Mouse (Mus musculus): ENCODE measurements around the gene Map2k3.
A peak's percentile ranks its signal among the peaks of the same experiment; 100 is the strongest.

Map2k3 gene

DNA sequence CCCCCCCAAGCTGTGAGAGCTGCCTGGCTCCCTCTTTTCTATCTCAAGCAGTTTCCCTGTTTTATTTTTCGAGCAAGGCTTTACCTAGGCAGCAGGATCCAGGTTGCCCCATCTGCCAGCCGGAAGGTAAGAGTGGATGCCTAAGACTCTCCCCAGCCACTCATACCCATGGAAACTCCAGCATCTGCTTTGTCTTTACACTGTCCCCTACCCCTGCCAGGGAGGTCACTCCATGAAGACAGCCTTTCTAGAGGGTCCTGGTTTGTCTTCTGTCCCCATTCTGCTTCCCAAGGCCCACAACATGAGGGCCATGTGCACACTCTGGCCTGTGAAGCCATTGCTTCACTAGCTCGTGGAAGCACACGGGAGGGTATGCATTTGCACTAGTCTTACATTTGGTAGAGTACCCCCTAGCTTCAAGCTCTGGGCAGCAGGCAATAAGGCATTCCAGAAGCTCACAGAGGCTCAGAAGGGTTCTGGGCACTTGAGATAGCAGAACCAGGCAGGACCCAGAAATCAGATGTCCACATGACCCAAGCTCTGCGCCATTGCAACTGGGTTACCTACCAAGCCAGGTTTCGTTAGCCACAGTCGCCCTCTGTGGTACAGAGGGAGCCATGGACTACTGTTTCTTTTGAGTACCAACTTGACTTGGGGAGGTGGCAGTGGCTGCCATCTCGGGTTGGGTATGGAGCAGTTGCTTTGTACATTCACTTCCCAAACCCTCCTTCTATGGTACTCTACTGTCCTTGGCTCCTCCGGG, 24.0 kb downstream of the Map2k3 start:
- DNase-seq (ENCODE audit: inconsistent ontology term): no peak

DNA sequence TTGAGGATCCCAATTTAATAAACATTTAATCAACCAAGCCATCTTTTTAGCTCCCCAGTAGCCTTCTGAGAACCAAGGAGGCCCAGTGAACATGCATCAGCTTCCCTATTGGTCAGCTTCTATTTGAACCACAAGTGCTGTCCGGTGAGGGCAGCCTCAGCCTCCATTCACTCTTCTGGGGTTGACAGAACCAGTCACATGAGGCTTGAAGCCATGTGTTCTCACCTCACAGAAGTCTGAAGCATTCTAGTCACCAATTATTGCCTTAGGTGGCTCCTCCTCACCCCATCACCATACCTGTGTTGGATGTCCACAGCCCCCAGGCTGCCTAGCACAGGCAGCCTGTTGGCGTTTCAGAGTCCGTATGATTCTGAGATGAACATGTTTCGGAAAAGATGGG, 27.1 kb downstream of the Map2k3 start:
- no peak for DNase-seq (ENCODE audit: inconsistent ontology term)

DNA sequence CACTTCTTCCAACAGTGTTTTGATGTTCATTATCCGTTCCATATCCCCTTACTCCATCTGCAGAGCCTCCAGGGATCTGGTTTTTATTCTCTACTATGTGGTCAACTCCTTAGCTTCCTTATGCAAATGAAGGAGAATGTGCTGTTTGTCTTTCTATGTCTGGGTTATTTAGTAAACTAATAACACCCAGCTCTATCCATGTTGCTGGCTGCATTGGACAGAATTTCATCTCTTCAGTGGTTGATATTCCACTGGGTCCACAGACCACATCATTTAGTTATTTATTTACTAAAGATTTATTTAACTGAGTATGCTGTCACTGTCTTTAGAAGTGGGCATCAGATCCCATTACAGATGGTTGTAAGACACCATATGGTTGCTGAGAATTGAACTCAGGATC, 29.3 kb downstream of the Map2k3 start:
- no peak for DNase-seq (ENCODE audit: inconsistent ontology term)

DNA sequence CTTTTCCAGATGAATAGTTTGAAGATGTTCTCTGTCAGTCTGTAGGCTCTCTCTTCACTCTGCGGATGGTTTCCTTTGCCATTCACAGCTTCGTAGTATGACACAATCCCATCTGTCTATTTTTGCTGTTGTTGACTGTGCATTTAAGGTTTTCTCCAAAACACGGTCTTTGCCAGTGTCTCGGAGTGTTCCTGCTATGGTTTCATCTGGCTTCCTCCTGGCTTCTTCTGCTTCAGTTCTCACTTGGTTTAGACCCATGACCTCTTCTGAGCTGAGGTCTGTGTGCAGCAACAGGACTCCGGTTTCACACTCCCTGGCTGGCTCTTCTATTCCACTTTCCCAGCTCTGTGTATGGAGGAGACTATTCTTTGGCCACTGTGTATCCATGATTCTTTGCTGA, 30.9 kb downstream of the Map2k3 start:
- no peak for DNase-seq (ENCODE audit: inconsistent ontology term)

DNA sequence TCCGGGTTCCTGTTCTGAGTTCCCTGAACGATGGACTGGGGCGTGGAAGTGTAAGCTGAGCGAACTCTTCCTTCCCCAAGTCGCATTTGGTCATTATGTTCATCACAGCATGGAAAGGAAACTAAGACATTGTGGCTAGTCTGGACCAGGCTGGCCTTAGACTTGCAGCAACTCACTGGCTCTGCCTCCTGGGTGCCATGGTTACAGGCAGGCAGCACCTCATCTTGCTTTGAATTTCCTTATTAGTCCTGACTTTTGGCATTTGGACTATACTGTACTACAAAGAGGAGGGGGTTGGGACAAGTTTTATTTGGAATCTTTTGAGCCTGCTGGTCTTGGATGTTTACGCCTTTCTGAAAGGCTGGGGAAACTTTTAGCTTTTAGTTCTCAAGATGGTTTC, 35.1 kb downstream of the Map2k3 start:
- peak; percentile 37 for DNase-seq (ENCODE audit: inconsistent ontology term)

DNA sequence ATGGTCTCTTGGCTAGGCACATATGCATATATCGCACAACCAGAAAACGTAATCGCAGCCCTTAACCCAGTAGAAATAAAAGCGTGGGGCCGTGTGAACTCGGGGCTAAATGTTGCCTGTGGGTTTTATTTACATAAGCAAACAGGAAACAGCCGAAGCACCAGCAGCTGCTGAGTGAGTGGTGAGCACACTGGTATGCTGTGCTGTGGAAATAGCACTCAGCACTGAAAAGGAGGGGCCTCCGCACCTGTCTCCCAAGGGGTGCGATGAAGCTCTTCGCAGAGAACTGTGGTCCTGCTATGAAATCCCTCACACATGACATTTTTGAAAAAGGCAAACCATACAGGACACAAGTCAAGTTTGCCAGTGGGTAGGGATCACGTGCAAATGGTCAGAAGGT, 43.3 kb downstream of the Map2k3 start:
- no peak for DNase-seq (ENCODE audit: inconsistent ontology term)

DNA sequence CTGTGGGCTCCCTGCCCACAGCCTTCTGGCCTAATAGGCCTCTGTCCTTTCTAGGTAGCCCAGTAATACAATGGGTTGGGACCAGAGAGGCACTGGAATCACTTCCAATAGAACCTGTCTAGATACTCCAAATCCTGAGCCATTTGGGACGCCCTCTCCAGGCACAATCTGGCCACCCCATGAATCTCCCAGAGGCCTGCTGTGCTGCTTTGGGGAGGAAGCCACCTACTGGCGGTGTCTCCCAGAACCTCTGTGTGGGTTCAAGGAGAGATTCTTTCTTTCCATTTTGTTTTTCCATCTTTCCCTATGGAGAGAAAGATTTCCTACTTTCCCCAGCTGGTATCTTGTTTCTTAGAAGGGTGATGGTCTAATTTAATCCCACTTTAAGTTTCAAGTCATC, 44.4 kb downstream of the Map2k3 start:
- DNase-seq (ENCODE audit: inconsistent ontology term): no peak

DNA sequence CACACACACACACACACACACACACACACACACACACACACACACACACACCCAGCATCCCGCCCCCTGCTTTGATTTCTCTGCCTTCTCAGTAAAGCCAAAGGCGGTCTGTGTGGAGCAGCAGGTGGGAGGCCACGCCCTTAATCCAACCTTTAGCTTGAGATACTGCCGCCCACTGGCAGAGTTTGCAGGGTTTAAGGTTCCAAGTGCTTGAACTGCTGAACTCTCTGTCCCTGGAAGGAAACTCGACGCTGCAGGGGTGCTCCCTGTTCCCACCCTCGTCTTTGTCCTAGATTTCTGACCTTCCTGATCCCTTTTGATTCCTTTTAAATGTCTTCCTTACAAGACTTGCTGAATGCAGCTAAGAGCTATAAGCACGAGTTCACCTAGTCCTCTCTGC, 44.9 kb downstream of the Map2k3 start:
- no peak for DNase-seq (ENCODE audit: inconsistent ontology term)

DNA sequence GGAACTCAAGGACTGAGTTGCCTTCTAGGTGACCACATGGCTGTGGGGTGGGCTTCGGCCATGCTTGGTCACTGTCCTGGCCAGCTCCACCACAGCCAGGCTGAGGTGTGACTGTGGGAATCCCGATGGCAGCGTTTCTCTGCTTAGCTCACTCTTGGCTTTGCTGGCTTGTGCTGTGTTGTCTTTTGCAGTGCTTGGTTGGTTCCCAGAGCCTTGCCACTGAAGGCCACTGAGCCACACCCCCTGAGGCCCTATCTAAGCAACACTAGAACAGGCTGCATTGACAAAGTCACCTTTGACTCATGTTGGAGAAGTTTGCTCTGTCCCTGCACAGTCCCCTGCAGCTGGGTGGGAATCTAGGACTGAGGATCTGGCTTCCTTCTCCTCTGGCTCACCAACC, 45.3 kb downstream of the Map2k3 start:
- DNase-seq (ENCODE audit: inconsistent ontology term): no peak

DNA sequence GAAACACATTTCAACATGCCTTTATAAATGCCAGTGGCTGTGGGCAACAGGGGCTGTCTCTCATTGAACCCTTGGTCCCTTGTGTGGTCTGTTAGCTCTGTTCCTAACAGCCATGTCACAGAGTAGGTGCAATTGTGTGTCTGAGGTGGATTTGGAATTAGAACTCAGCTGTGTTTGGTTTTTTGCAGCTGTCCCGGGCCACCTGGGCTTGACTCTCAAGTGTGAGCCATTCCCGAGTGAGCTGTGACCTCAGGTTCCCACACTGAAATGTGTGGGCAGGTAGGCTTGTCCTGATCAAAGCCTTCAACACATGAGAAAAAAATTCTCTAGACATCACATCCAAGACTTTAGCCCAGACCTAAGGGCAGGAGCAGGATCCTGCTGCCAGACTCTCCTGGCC, 46.8 kb downstream of the Map2k3 start:
- no peak for DNase-seq (ENCODE audit: inconsistent ontology term)

DNA sequence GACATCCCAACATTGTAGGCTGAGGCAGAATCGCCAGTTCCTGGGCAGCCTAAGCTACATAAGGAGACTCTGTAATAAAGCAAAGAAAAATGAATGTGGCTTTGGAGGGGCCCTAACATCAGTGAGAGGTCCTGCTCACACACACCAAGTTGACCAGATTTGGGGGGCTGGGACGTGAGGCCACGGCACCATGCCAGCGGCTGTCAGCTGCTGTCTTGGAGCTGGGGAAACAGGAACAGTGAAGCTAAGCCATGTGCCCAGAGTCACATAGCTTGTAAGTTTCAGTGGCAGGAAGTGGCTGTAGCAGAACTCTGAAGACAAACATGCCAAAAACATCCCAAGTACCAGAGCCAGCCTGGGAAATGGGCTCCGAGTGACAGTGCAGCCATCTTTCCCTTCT, 48.0 kb downstream of the Map2k3 start:
- no peak for DNase-seq (ENCODE audit: inconsistent ontology term)

DNA sequence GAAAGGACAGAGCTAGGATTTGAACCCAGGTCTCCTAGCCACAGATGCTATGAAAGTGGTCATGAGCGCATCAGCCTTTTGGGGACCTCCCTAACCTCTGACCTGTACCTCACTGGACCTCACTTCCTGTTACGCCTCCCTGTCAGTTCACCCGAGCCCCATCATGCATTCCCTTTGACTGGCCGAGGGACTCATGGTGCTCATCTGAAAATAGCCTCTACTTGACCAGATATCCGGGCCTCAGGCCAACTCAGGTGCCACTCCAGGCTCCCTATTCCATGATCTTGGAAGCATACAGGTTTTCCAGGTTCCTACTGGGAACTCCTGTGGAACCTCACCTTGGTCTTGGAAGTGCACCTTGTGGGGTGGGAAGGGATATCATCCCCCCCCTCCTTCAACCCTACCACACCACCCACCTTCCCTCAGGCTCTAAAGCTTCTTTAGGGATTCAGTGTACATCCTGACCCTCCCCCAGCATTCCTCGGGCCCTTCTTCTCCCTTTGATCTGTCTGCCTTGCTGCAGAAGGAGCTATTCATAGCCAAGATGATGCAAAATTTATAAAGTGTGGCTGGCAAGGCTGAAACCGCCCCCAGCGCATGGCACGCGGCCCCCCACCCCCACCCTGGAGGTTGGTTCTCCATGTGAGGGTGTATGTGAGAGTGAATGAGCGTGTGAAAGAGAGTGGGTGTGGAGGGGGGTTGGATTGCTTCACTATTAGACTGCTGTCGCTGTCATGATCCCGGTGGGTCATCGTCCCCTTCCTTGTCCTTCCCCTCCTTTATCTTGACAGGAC, 50.1 kb downstream of the Map2k3 start:
- no peak for DNase-seq (ENCODE audit: inconsistent ontology term)

DNA sequence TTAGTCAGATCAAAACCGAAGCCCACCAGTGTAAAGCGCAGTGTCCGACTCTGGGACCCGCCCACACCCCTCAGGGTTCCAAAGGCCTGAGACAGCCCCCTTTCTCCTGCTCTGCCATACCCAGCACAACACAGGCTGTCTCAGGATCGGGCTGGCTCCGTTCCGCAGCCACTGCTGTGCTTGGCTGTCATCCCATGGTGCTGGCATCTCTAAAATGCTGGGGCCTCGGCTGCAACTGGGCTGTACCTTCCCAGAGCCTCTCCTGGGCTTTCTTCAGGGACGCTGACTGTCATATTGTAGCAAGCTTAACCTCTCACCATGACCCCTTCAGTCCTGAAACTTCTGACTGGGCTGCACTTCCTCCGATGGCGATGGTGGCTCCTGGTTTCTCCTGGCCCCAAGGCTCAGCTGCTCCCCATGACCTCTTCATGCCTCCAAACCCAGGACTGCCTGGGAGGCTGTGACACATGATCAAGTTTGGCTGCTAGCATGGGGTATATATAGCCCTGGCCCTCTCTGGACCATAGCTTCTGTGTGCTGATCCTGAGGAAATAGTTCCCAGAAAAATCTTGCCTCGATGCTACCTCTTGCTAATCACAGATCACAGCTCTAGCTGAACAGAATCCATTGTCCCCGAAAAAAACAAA, 53.2 kb downstream of the Map2k3 start:
- peak; percentile 72 for DNase-seq (ENCODE audit: inconsistent ontology term)

DNA sequence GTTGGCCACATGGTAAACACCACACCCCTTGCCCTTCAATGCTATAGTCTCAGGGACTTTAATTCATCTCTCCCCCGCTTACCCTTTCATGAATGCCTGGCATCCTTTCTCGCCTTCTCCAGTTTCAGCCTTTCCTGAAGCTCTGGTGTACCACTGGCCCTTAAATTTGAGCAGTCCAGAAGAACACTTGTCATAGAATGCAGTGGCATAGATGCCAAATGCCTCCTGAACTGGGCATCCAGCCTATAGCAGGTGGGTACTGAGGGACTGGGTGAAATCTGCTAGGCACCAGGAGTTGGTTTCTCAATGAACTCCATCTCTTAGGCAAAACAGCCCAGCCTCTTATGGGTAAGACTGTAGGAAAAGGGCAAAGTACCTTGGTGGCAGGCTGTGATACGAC, 58.6 kb downstream of the Map2k3 start:
- DNase-seq (ENCODE audit: inconsistent ontology term): no peak
